Mouse (Mus musculus) kidney, adult 2 months (tissue): ENCODE measurements around the gene A4gnt. TPM values are rescaled to one million over a fixed set of nuclear protein-coding genes. Genes with fewer than 3 reads are reported as not detected.

Experiments
- DNase-seq: peaks from one replicate; pipeline ENCODE4 v3.0.0; 2021
- H3K27ac ChIP-seq: fragments of 200-500 bp; 2 replicates; pipeline ENCODE4 v1.5.1; 2012; ENCODE audit warnings: low read depth, low read length, control low read depth, inconsistent platforms; ENCODE audit not compliant: insufficient read depth
- H3K27me3 ChIP-seq: fragments of 200-500 bp; replicated peaks from 2 replicates; pipeline ENCODE4 v1.6.1; 2012; ENCODE audit warnings: mild to moderate bottlenecking, moderate library complexity, low read length, inconsistent platforms; ENCODE audit not compliant: control insufficient read depth, insufficient read depth
- H3K36me3 ChIP-seq: fragments of 200-500 bp; 2 replicates; pipeline ENCODE4 v1.6.1; 2012; ENCODE audit warnings: mild to moderate bottlenecking, moderate library complexity, low read length, inconsistent platforms; ENCODE audit not compliant: control insufficient read depth, insufficient read depth
- H3K4me1 ChIP-seq: fragments of 200-500 bp; 2 replicates; pipeline ENCODE4 v1.6.1; 2011; ENCODE audit warnings: low read length; ENCODE audit not compliant: control insufficient read depth, insufficient read depth
- H3K4me3 ChIP-seq: fragments of 200-500 bp; 2 replicates; pipeline ENCODE4 v1.5.1; 2011; ENCODE audit warnings: mild to moderate bottlenecking, low read depth, low read length, control low read depth; ENCODE audit not compliant: insufficient read depth
- CTCF ChIP-seq: fragments of 200-500 bp; conservative IDR thresholded peaks from 2 replicates; pipeline ENCODE4 v1.5.1; 2011; ENCODE audit warnings: low read depth, mild to moderate bottlenecking, control low read depth, low read length, moderate library complexity, mixed read lengths; ENCODE audit not compliant: insufficient read depth, insufficient read length
- POLR2A ChIP-seq: fragments of 200-500 bp; IDR thresholded peaks from one replicate; pipeline ENCODE4 v1.6.1; 2011; ENCODE audit warnings: low read depth, low read length, control low read depth
- WGBS: fragments of 180-500 bp; shearing (Covaris S2); methylation state at CpG from one replicate; pipeline ENCODE4 v1.1.7; 2018; 5-methylcytosine and 5-hydroxymethylcytosine counted together
- polyA plus RNA-seq: library from polyadenylated mRNA; depleted of rRNA; stranded (reverse); fragments of >200 nt; gene quantifications from 2 replicates; pipeline ENCODE4 v1.2.3, GENCODE M21; 2012; rRNA removed

A4gnt gene
- polyA plus RNA-seq, result 7.9 TPM in 2 replicates

GRCm38 (mm10) chr9:99612202-99612601 lies at the start of gene A4gnt:
A4gnt (plus strand) TSS chr9:99612502.
- Histone ChIP-seq H3K27me3 (no peaks in the 10 kb centered on the region), H3K27ac (no peak within 1 kb of the TSS), H3K36me3 (no peaks in the 10 kb centered on the region), H3K4me1 (no peaks in the 10 kb centered on the region), H3K4me3 (no peak within 1 kb of the TSS)
- peak; percentile 44 for DNase-seq
- WGBS, result 45% methylated on average over 2 of the region's 2 CpGs
- TF ChIP-seq POLR2A (no peak), CTCF (no peak)

- Histone ChIP-seq H3K4me3 (no peak overlapping the region), H3K4me1 (peaks cover 7% of the 10 kb centered on the region; the same call in 1 of the 2 replicates), H3K27me3 (no peaks in the 10 kb centered on the region), H3K27ac (no peak overlapping the region), H3K36me3 (no peaks in the 10 kb centered on the region)
- TF ChIP-seq POLR2A (no peak), CTCF (no peak)
- peak; percentile 77 for DNase-seq
- WGBS, result 12% methylated on average over 11 of the region's 11 CpGs
Observed at GRCm38 (mm10) chr9:99563714-99564113, 48.6 kb upstream of the A4gnt start.

GRCm38 (mm10) chr9:99568023-99568346 lies 44.3 kb upstream of the A4gnt start:
- TF ChIP-seq POLR2A, result no peak
- no peak for TF ChIP-seq CTCF
- Histone ChIP-seq H3K4me1 (peaks cover 7% of the 10 kb centered on the region; the same call in 1 of the 2 replicates), H3K27me3 (no peaks in the 10 kb centered on the region), H3K27ac (no peak overlapping the region), H3K4me3 (peak overlapping the region; percentile 83), H3K36me3 (no peaks in the 10 kb centered on the region)
- under 1% methylated on average over 15 of the region's 15 CpGs for WGBS
- no peak for DNase-seq

GRCm38 (mm10) chr9:99568347-99569070 lies 43.8 kb upstream of the A4gnt start, which contains the start of gene Armc8:
Armc8 (minus strand) TSS chr9:99568899.
- TF ChIP-seq POLR2A, result peak; percentile 28
- no peak for TF ChIP-seq CTCF
- peaks cover 7% of the 10 kb centered on the region; the same call in 1 of the 2 replicates for H3K4me1 ChIP-seq
- no peaks in the 10 kb centered on the region for H3K27me3 ChIP-seq
- H3K27ac ChIP-seq, result peak within 1 kb of the TSS; percentile 99
- peak; percentile 96 for DNase-seq
- peak within 1 kb of the TSS; percentile 83 for H3K4me3 ChIP-seq
- WGBS, result under 1% methylated on average over 70 of the region's 70 CpGs
- H3K36me3 ChIP-seq, result no peaks in the 10 kb centered on the region

- TF ChIP-seq POLR2A, result no peak
- no peak for TF ChIP-seq CTCF
- DNase-seq, result no peak
- Histone ChIP-seq H3K4me3 (peak overlapping the region; percentile 83), H3K4me1 (peaks cover 7% of the 10 kb centered on the region; the same call in 1 of the 2 replicates), H3K27ac (peak overlapping the region; percentile 99), H3K36me3 (no peaks in the 10 kb centered on the region), H3K27me3 (no peaks in the 10 kb centered on the region)
- 1% methylated on average over 9 of the region's 9 CpGs for WGBS
Observed at GRCm38 (mm10) chr9:99569071-99569397, 43.3 kb upstream of the A4gnt start.

DNA sequence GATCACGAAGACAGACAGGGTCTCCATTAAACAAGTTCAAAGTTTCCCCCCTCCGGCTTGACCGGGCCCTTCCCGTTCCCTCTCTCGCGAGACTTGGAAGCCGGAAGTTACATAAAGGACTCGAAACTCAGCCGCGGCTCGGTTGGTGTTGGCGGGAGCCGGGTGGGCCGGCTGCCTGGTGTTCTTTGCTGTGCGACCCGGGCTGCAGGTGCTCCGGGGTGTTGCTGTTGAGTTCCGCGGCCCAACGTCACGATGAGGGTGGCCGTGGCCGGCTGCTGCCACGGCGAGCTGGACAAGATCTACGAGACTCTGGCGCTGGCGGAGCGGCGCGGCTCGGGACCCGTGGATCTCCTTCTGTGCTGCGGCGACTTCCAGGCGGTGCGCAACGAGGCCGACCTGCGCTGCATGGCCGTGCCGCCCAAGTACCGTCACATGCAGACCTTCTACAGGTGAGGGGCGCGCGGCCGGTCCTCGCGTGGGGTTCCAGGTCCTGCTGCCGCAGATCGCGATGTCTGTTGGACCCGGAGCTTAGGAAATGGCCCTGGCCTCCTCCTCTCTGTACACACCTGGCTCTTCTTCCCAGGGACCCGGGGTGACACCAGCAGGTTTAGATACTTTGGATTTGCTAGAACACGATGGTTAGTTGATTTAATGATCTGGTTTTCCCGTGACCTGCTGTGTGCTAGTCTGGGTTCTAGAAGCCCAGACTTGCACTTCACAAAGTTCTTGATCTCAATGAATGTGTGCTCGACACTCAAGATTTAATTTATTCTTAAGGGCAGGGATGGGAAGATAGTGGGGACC lies 36.4 kb upstream of the A4gnt start, which contains the start of gene Dbr1:
Gene Dbr1 (plus strand): TSS at position 123 of the 804 bp plus-strand sequence.
- Histone ChIP-seq H3K27me3 (no peaks in the 10 kb centered on the region), H3K27ac (peak within 1 kb of the TSS; percentile 53; the same call in 1 of the 2 replicates), H3K4me1 (peaks cover 3% of the 10 kb centered on the region; the same call in 1 of the 2 replicates), H3K4me3 (peak within 1 kb of the TSS; percentile 94), H3K36me3 (no peaks in the 10 kb centered on the region; the same call in 1 of the 2 replicates)
- DNase-seq, result peak; percentile 96
- peak; percentile 67 for TF ChIP-seq POLR2A
- TF ChIP-seq CTCF, result no peak
- WGBS, result under 1% methylated on average over 57 of the region's 57 CpGs

GRCm38 (mm10) chr9:99580655-99581054 lies 31.6 kb upstream of the A4gnt start:
- WGBS, result 12% methylated on average over 2 of the region's 2 CpGs
- Histone ChIP-seq H3K27ac (no peak overlapping the region), H3K4me3 (no peak overlapping the region), H3K36me3 (peaks cover 8% of the 10 kb centered on the region), H3K27me3 (no peaks in the 10 kb centered on the region), H3K4me1 (peaks cover 3% of the 10 kb centered on the region; the same call in 1 of the 2 replicates)
- DNase-seq, result peak; percentile 58
- TF ChIP-seq CTCF (peak; percentile 58), POLR2A (no peak)
